Mouse (Mus musculus): ENCODE results near the gene Crygf. TPM values are rescaled to one million over a fixed set of nuclear protein-coding genes. Genes with fewer than 3 reads are reported as not detected.

The Crygf gene
- total and polyA plus RNA-seq, 3 experiments, result not detected

DNA sequence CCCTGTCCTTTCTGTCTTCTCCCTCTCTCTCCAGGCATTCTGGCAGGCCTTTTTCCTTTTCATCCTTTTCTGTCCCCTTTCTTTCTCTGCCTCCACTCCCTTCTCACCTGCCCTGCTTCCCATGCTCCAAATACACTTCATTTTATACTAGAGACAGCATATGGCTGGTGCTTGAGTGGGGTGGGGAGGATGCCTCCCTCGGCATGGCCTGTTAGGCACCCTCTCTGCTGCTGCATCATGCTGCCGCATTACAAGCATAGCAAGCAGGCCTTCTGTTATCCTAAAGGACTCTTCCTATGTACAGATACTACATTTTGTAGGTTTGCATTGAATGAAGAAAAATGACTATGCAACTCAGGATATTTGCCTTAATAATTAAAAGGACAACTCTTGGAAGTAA lies 3.7 kb downstream of the Crygf start:
- no peaks in the 10 kb centered on the region for H3K79me2 ChIP-seq (ENCODE audit: control insufficient read depth, insufficient read depth, low read length, poor library complexity)
- no peaks in the 10 kb centered on the region for H3K36me3 ChIP-seq (ENCODE audit: control insufficient read depth in 1 of 2, insufficient read depth in 2 of 2, low read length in 2 of 2)
- TF ChIP-seq E2F4 (IDR thresholded peaks at IDR 0.05; ENCODE audit: borderline replicate concordance, low read depth, low read length) (no peak), JUND (IDR thresholded peaks at IDR 0.05; ENCODE audit: low read depth, low read length) (no peak), POLR2AphosphoS2 (IDR thresholded peaks at IDR 0.05; ENCODE audit: low read length) (no peak), ELF1 (IDR thresholded peaks at IDR 0.05; ENCODE audit: low read depth, low read length) (no peak), CHD1 (IDR thresholded peaks at IDR 0.05; ENCODE audit: low read depth, low read length) (no peak), EP300 (IDR thresholded peaks at IDR 0.05; ENCODE audit: low read depth in 1 of 2, low read length in 2 of 2) (no peak), HCFC1 (IDR thresholded peaks at IDR 0.05; ENCODE audit: low read depth, low read length) (no peak), MAZ (IDR thresholded peaks at IDR 0.05; ENCODE audit: low read depth, low read length) (no peak), BHLHE40 (IDR thresholded peaks at IDR 0.05; ENCODE audit: borderline replicate concordance, low read depth, low read length) (no peak), GATA1 (IDR thresholded peaks at IDR 0.05; ENCODE audit: low read depth, low read length) (no peak), MXI1 (IDR thresholded peaks at IDR 0.05; ENCODE audit: low read depth, low read length) (no peak), USF1 (IDR thresholded peaks at IDR 0.05; ENCODE audit: low read depth, low read length) (no peak), TAL1 (IDR thresholded peaks at IDR 0.05; ENCODE audit: low read length) (no peak), NELFE (IDR thresholded peaks at IDR 0.05; ENCODE audit: low read depth, low read length) (no peak), GABPA (IDR thresholded peaks at IDR 0.05; ENCODE audit: low read depth, low read length) (no peak), SIN3A (IDR thresholded peaks at IDR 0.05; ENCODE audit: low read length) (no peak), RAD21 (IDR thresholded peaks at IDR 0.05; ENCODE audit: low read depth, low read length) (no peak), MYC (IDR thresholded peaks at IDR 0.05; ENCODE audit: low read depth, low read length) (no peak), KAT2A (conservative IDR thresholded peaks at IDR 0.05; ENCODE audit: low read depth, low read length) (no peak)
- no peak overlapping the region for H3K4me3 ChIP-seq (ENCODE audit: control insufficient read depth in 1 of 2, insufficient read depth in 1 of 2, low read depth in 2 of 2, low read length in 2 of 2)
- no peak overlapping the region for H3K9ac ChIP-seq (ENCODE audit: control insufficient read depth, low read depth, low read length, poor library complexity, severe bottlenecking)
- DNase-seq (ENCODE audit: low read depth, low spot score), result no peak
- H3K27ac ChIP-seq (ENCODE audit: control insufficient read depth, low read depth, low read length), result no peak overlapping the region
- H3K27me3 ChIP-seq (ENCODE audit: control insufficient read depth in 1 of 2, insufficient read depth in 2 of 2, low read length in 2 of 2), result no peaks in the 10 kb centered on the region
- H3K4me1 ChIP-seq (ENCODE audit: control insufficient read depth in 1 of 2, insufficient read depth in 2 of 2, low read length in 2 of 2), result no peaks in the 10 kb centered on the region
- H3K9me3 ChIP-seq (replicated peaks; ENCODE audit: insufficient read depth, low read length), result no peaks in the 10 kb centered on the region

- H3K4me1 ChIP-seq (ENCODE audit: control insufficient read depth in 1 of 2, insufficient read depth in 2 of 2, low read length in 2 of 2), result no peaks in the 10 kb centered on the region
- no peaks in the 10 kb centered on the region for H3K79me2 ChIP-seq (ENCODE audit: control insufficient read depth, insufficient read depth, low read length, poor library complexity)
- no peak overlapping the region for H3K27ac ChIP-seq (ENCODE audit: control insufficient read depth, low read depth, low read length)
- no peak overlapping the region for H3K9ac ChIP-seq (ENCODE audit: control insufficient read depth, low read depth, low read length, poor library complexity, severe bottlenecking)
- no peaks in the 10 kb centered on the region for H3K9me3 ChIP-seq (replicated peaks; ENCODE audit: insufficient read depth, low read length)
- TF ChIP-seq ELF1 (IDR thresholded peaks at IDR 0.05; ENCODE audit: low read depth, low read length) (no peak), ETS1 (IDR thresholded peaks at IDR 0.05; ENCODE audit: low read depth, low read length) (no peak), CTCF (IDR thresholded peaks at IDR 0.05 in 2 of 3, conservative IDR thresholded peaks at IDR 0.05 in 1 of 3; ENCODE audit: control insufficient read depth in 1 of 3, insufficient read depth in 1 of 3, low read depth in 2 of 3, low read length in 3 of 3, poor library complexity in 1 of 3, severe bottlenecking in 1 of 3) (no peak), USF2 (IDR thresholded peaks at IDR 0.05; ENCODE audit: borderline replicate concordance in 1 of 2, insufficient read depth in 1 of 2, low read depth in 1 of 2, low read length in 2 of 2) (no peak), POLR2AphosphoS5 (IDR thresholded peaks at IDR 0.05; ENCODE audit: borderline replicate concordance, low read depth, low read length) (no peak), GATA1 (IDR thresholded peaks at IDR 0.05; ENCODE audit: low read depth, low read length) (no peak), MAFK (IDR thresholded peaks at IDR 0.05; ENCODE audit: borderline replicate concordance, low read depth, low read length) (no peak), JUND (IDR thresholded peaks at IDR 0.05; ENCODE audit: low read depth, low read length) (no peak), E2F4 (IDR thresholded peaks at IDR 0.05; ENCODE audit: borderline replicate concordance, low read depth, low read length) (no peak), ZMIZ1 (IDR thresholded peaks at IDR 0.05; ENCODE audit: low read depth, low read length) (no peak), MEF2A (IDR thresholded peaks at IDR 0.05; ENCODE audit: extremely low read depth, insufficient replicate concordance, low read depth, low read length, poor library complexity, severe bottlenecking) (no peak), ZKSCAN1 (IDR thresholded peaks at IDR 0.05; ENCODE audit: low read depth, low read length) (no peak), GABPA (IDR thresholded peaks at IDR 0.05; ENCODE audit: low read depth, low read length) (no peak)
- H3K4me3 ChIP-seq (ENCODE audit: control insufficient read depth in 1 of 2, insufficient read depth in 1 of 2, low read depth in 2 of 2, low read length in 2 of 2), result no peak overlapping the region
- H3K36me3 ChIP-seq (ENCODE audit: control insufficient read depth in 1 of 2, insufficient read depth in 2 of 2, low read length in 2 of 2), result no peaks in the 10 kb centered on the region
- H3K27me3 ChIP-seq (ENCODE audit: control insufficient read depth in 1 of 2, insufficient read depth in 2 of 2, low read length in 2 of 2), result no peaks in the 10 kb centered on the region
- DNase-seq (ENCODE audit: low read depth, low spot score), result no peak
Measured at GRCm38 (mm10) chr1:65932091-65932812, 5.9 kb downstream of the Crygf start.

Data from MEL (cell line).